24 mouse cellular contexts compared by ENCODE assay signal in genomic region chr1:178340213-178340612, GRCm38 (mm10). TPM values are rescaled to one million over a fixed set of nuclear protein-coding genes. Genes with fewer than 3 reads are reported as not detected.
DNase-seq lines count a peak whose midpoint lies in the region; ATAC-seq and TF ChIP-seq lines count a peak whose summit lies in the region.
"Had no signal": no experiment of that assay in that cellular context is flagged by ENCODE, and none has a peak within 500 bp of the region (broad histone marks: within the 10 kb centered on the region; RNA-seq: fewer than 3 reads in every experiment).

No protein-coding gene starts in this region.

- H3K27me3 ChIP-seq in heart, embryonic 13.5 days (replicated peaks), result no peaks in the 10 kb centered on the region
- no peaks in the 10 kb centered on the region for H3K27me3 ChIP-seq in midbrain, embryonic 11.5 days (ENCODE audit: control insufficient read depth, insufficient read depth, low read length)
- no peaks in the 10 kb centered on the region for H3K27me3 ChIP-seq in midbrain, embryonic 15.5 days (replicated peaks)
- H3K27me3 ChIP-seq: CH12.LX had no signal

- H3K4me3 ChIP-seq in gastrocnemius, adult 2 months, result no peak overlapping the region
- no peak overlapping the region for H3K4me3 ChIP-seq in heart, embryonic 13.5 days
- H3K4me3 ChIP-seq in midbrain, embryonic 11.5 days (ENCODE audit: low read depth, low read length), result no peak overlapping the region
- H3K4me3 ChIP-seq in midbrain, embryonic 15.5 days, result no peak overlapping the region
- H3K4me3 ChIP-seq in embryonic fibroblast, embryonic 13.5 days (ENCODE audit: insufficient read depth, low read length), result no peak overlapping the region

- TF ChIP-seq POLR2A in embryonic fibroblast, embryonic 13.5 days (IDR thresholded peaks at IDR 0.05; ENCODE audit: low read depth, low read length), result no peak

- no peak overlapping the region for H3K4me2 ChIP-seq in heart, embryonic 13.5 days
- H3K4me2 ChIP-seq in midbrain, embryonic 11.5 days, result no peak overlapping the region
- H3K4me2 ChIP-seq in midbrain, embryonic 15.5 days, result no peak overlapping the region
- H3K4me2 ChIP-seq: hindbrain, embryonic 14.5 days had no signal

- no peak for DNase-seq in gastrocnemius, adult 2 months
- DNase-seq in gastrocnemius, postnatal 14 days, result no peak
- no peak for DNase-seq in heart, postnatal 4 days
- DNase-seq in midbrain, embryonic 11.5 days (ENCODE audit: low spot score, missing footprints), result peak; percentile 51
- no peak for DNase-seq in cerebellum, adult 9-10 months
- DNase-seq: adrenal gland, adult 8-10 months; adrenal gland, postnatal 25 days; cerebellum, adult 11-12 months; cerebellum, adult 8-10 months; cerebellum, postnatal 14 days; forebrain, postnatal 0 days; gastrocnemius, postnatal 10 days; kidney, adult 18-20 months; kidney, adult 9 months had no signal

- H3K4me1 ChIP-seq in heart, embryonic 13.5 days, result peaks cover 15% of the 10 kb centered on the region
- peaks cover 2% of the 10 kb centered on the region; the same call in 1 of the 2 replicates for H3K4me1 ChIP-seq in midbrain, embryonic 11.5 days (ENCODE audit: control insufficient read depth, insufficient read depth, low read length)
- H3K4me1 ChIP-seq in midbrain, embryonic 15.5 days, result peaks cover 5% of the 10 kb centered on the region
- peaks cover 2% of the 10 kb centered on the region; the same call in 1 of the 2 replicates for H3K4me1 ChIP-seq in embryonic fibroblast, embryonic 13.5 days (ENCODE audit: control insufficient read depth, insufficient read depth, low read length)

- intact Hi-C loops in gastrocnemius, adult 2 months (cut with DNase I), result loop anchor here (5.0 kb wide), 1 partner anchor 47 kb away; no protein-coding TSS in a partner anchor
- intact Hi-C loops in gastrocnemius, postnatal 14 days (cut with DNase I; ENCODE audit: low total_unique reads), result no loop called here

- H3K27ac ChIP-seq in gastrocnemius, adult 2 months, result peak overlapping the region; percentile 100
- H3K27ac ChIP-seq in heart, embryonic 13.5 days (replicated peaks), result peak overlapping the region; percentile 24; the same call in 1 of the 2 replicates
- no peak overlapping the region for H3K27ac ChIP-seq in midbrain, embryonic 11.5 days (ENCODE audit: low read depth, low read length)
- H3K27ac ChIP-seq in midbrain, embryonic 15.5 days, result no peak overlapping the region
- peak overlapping the region; percentile 13; the same call in 1 of the 2 replicates for H3K27ac ChIP-seq in embryonic fibroblast, embryonic 13.5 days (ENCODE audit: insufficient read depth, low read length)
- H3K27ac ChIP-seq: hindbrain, embryonic 14.5 days; hindbrain, postnatal 0 days had no signal

- no peaks in the 10 kb centered on the region for H3K9me3 ChIP-seq in heart, embryonic 13.5 days
- no peaks in the 10 kb centered on the region for H3K9me3 ChIP-seq in midbrain, embryonic 11.5 days (ENCODE audit: control insufficient read depth, low read length)
- H3K9me3 ChIP-seq in midbrain, embryonic 15.5 days, result no peaks in the 10 kb centered on the region
- H3K9me3 ChIP-seq: G1E had no signal

- H3K36me3 ChIP-seq in heart, embryonic 13.5 days, result peaks cover 3% of the 10 kb centered on the region
- peaks cover 2% of the 10 kb centered on the region; the same call in 1 of the 2 replicates for H3K36me3 ChIP-seq in midbrain, embryonic 11.5 days (ENCODE audit: control insufficient read depth, insufficient read depth, low read length)
- 0 out of 2 replicates have a peak, but pooled peaks cover under 1% of the 10 kb centered on the region for H3K36me3 ChIP-seq in midbrain, embryonic 15.5 days (replicated peaks)

- H3K9ac ChIP-seq in heart, embryonic 13.5 days, result no peak overlapping the region
- H3K9ac ChIP-seq in midbrain, embryonic 11.5 days (ENCODE audit: low read length), result no peak overlapping the region
- H3K9ac ChIP-seq in midbrain, embryonic 15.5 days, result no peak overlapping the region
- H3K9ac ChIP-seq: forebrain, postnatal 0 days; hindbrain, embryonic 14.5 days had no signal

- no peak for TF ChIP-seq CTCF in gastrocnemius, adult 2 months (IDR thresholded peaks at IDR 0.05)
- TF ChIP-seq CTCF in embryonic fibroblast, embryonic 13.5 days (IDR thresholded peaks at IDR 0.05; ENCODE audit: borderline replicate concordance, insufficient read depth, low read length), result no peak

- WGBS in heart, embryonic 13.5 days, result 63% methylated on average over 2 of the region's 2 CpGs
- 92% methylated on average over 2 of the region's 2 CpGs for WGBS in midbrain, embryonic 11.5 days
- WGBS in midbrain, embryonic 15.5 days, result 95% methylated on average over 2 of the region's 2 CpGs

- no peak for ATAC-seq in heart, embryonic 13.5 days (ENCODE audit: extremely low read depth, insufficient number of reproducible peaks, low FRiP score, low TSS enrichment)
- no peak for ATAC-seq in midbrain, embryonic 11.5 days (ENCODE audit: low FRiP score)
- no peak for ATAC-seq in midbrain, embryonic 15.5 days (replicated peaks)
- ATAC-seq: forebrain, embryonic 14.5 days; forebrain, postnatal 0 days; hindbrain, postnatal 0 days; inflammation-experienced regulatory T-cells, adult 6 months; intestine, embryonic 16.5 days had no signal

RNA-seq across cellular contexts. Expression of gene Hnrnpu, which starts 2.6 kb away (rescaled TPM):
- 100 to 1,000 TPM; 135 to 140 TPM for total RNA-seq in gastrocnemius, adult 2 months (2021)
- 100 to 1,000 TPM; 143 to 145 TPM for total RNA-seq in gastrocnemius, postnatal 14 days (2021)
- 196 and 202 TPM in 2 replicates for polyA plus RNA-seq in heart, embryonic 13.5 days (2015; fragmentation: Nextera tagmentation; extraction: Ambion mirVana)
- 100 to 1,000 TPM; 343 to 362 TPM for total RNA-seq in heart, postnatal 4 days (2021)
- polyA plus RNA-seq in midbrain, embryonic 11.5 days (2014; fragmentation: Nextera tagmentation; extraction: Ambion mirVana), result 899 and 946 TPM in 2 replicates
- 255 and 278 TPM in 2 replicates for polyA plus RNA-seq in midbrain, embryonic 15.5 days (2015; fragmentation: Nextera tagmentation; extraction: Ambion mirVana)
- polyA plus RNA-seq in embryonic fibroblast, embryonic 13.5 days (2011; ENCODE audit: insufficient read length, low read depth, missing spikeins), result 522 and 619 TPM in 2 replicates

RNA-seq across cellular contexts. Expression of gene Cox20, which starts 21.3 kb away (rescaled TPM):
- total RNA-seq in gastrocnemius, adult 2 months (2021), result 10 to 100 TPM; 33.3 to 63.8 TPM
- total RNA-seq in gastrocnemius, postnatal 14 days (2021), result 10 to 100 TPM; 25.1 to 30.8 TPM
- 197 and 213 TPM in 2 replicates for polyA plus RNA-seq in heart, embryonic 13.5 days (2015; fragmentation: Nextera tagmentation; extraction: Ambion mirVana)
- 100 to 1,000 TPM; 146 to 147 TPM for total RNA-seq in heart, postnatal 4 days (2021)
- polyA plus RNA-seq in midbrain, embryonic 11.5 days (2014; fragmentation: Nextera tagmentation; extraction: Ambion mirVana), result 123 and 126 TPM in 2 replicates
- 104 and 107 TPM in 2 replicates for polyA plus RNA-seq in midbrain, embryonic 15.5 days (2015; fragmentation: Nextera tagmentation; extraction: Ambion mirVana)
- 55.7 and 66.8 TPM in 2 replicates for polyA plus RNA-seq in embryonic fibroblast, embryonic 13.5 days (2011; ENCODE audit: insufficient read length, low read depth, missing spikeins)

Comparison
In these comparisons a context has a peak if more than half of its experiments do, and no peak if none do; other contexts are left out.
1. H3K27ac ChIP-seq: peak in gastrocnemius, adult 2 months (single experiment), heart, embryonic 13.5 days (single experiment) and embryonic fibroblast, embryonic 13.5 days (single experiment); none in midbrain, embryonic 11.5 days (single experiment) and midbrain, embryonic 15.5 days (single experiment).